Mouse (Mus musculus) megakaryocyte, embryonic 14.5 days (primary cell): ENCODE results near the gene Rpl19. TPM values are rescaled to one million over a fixed set of nuclear protein-coding genes. Genes with fewer than 3 reads are reported as not detected.

Experiments
- H3K27me3 ChIP-seq: replicated peaks from 2 replicates; pipeline ENCODE3; 2012; ENCODE audit warnings: inconsistent platforms
- H3K36me3 ChIP-seq: replicated peaks from 2 replicates; pipeline ENCODE3; 2012; ENCODE audit warnings: low read length, inconsistent platforms, mixed read lengths
- H3K4me1 ChIP-seq: 2 replicates; pipeline ENCODE4 v1.6.1; 2012; ENCODE audit warnings: inconsistent platforms
- H3K4me3 ChIP-seq: replicated peaks from 2 replicates; pipeline ENCODE3; 2012; ENCODE audit warnings: moderate library complexity, mild to moderate bottlenecking, inconsistent platforms
- H3K9me3 ChIP-seq: 2 replicates; pipeline ENCODE4 v1.6.1; 2012; ENCODE audit warnings: inconsistent platforms
- FLI1 ChIP-seq: IDR thresholded peaks from 2 replicates; pipeline ENCODE4 v1.6.1; 2012; ENCODE audit warnings: low read length, inconsistent platforms, mixed read lengths
- GATA1 ChIP-seq: IDR thresholded peaks from 3 replicates; pipeline ENCODE4 v1.6.1; 2012; ENCODE audit warnings: mixed read lengths, low read length, inconsistent platforms, borderline replicate concordance
- polyA plus RNA-seq: library from polyadenylated mRNA; stranded (reverse); fragments of >175 nt; gene quantifications from 2 replicates; pipeline ENCODE4 v1.2.3, GENCODE M21; 2012; ENCODE audit warnings: low replicate concordance; ENCODE audit not compliant: insufficient read depth

The Rpl19 gene
- polyA plus RNA-seq, 1 experiment = 2,598 TPM

DNA sequence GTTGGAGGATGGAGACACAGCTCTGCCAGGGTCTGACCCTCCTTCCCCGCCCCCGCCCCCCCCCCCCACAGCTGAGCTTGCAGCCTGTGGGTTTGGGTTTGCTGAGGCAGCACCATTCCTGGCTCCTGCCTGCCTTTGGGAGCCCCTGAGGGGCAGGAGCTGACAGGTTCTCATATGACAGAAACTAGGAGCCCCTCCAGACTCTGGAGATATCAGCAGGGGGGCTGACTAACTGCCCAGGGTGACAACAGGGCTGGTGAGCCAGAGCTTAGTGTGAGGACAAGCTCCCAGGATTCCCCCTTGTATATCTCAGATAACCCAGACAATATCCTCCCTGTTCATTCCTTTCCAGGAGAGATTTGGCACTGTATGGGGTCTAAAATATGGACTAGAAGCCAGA, 24.4 kb downstream of the Rpl19 start:
- Histone ChIP-seq H3K9me3 (no peaks in the 10 kb centered on the region), H3K36me3 (no peaks in the 10 kb centered on the region), H3K27me3 (peaks cover 92% of the 10 kb centered on the region), H3K4me3 (no peak overlapping the region), H3K4me1 (peaks cover 31% of the 10 kb centered on the region)
- TF ChIP-seq FLI1 (no peak), GATA1 (no peak)

DNA sequence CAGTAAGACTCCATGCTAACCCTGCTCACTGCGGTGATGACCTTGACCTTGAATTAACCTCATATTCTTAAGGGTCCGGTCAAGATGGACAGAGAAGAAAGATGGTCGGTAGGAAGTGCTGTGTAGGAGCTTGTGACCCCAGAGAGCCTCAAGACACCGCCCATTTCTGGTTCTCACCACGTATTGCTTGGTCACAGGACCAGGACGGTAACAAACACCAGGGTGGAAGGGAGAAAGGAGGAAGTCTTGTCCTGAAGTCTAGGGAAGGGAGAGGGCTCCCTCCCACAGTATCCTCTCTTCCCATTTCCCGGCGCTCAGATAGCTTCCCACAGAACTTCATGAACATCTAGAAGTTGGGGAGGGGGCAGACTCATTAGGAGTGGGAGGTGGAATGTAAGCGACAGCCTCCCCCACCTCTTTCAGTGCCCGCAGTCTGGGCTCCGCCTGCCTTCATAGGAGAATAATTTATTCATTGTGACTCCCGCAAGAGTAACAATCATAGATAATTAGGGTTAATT, 25.2 kb downstream of the Rpl19 start:
- H3K9me3 ChIP-seq = no peaks in the 10 kb centered on the region
- peaks cover 31% of the 10 kb centered on the region for H3K4me1 ChIP-seq
- TF ChIP-seq GATA1 = no peak
- TF ChIP-seq FLI1 = no peak
- H3K36me3 ChIP-seq = no peaks in the 10 kb centered on the region
- peak overlapping the region; percentile 82 for H3K4me3 ChIP-seq
- H3K27me3 ChIP-seq = peaks cover 90% of the 10 kb centered on the region

DNA sequence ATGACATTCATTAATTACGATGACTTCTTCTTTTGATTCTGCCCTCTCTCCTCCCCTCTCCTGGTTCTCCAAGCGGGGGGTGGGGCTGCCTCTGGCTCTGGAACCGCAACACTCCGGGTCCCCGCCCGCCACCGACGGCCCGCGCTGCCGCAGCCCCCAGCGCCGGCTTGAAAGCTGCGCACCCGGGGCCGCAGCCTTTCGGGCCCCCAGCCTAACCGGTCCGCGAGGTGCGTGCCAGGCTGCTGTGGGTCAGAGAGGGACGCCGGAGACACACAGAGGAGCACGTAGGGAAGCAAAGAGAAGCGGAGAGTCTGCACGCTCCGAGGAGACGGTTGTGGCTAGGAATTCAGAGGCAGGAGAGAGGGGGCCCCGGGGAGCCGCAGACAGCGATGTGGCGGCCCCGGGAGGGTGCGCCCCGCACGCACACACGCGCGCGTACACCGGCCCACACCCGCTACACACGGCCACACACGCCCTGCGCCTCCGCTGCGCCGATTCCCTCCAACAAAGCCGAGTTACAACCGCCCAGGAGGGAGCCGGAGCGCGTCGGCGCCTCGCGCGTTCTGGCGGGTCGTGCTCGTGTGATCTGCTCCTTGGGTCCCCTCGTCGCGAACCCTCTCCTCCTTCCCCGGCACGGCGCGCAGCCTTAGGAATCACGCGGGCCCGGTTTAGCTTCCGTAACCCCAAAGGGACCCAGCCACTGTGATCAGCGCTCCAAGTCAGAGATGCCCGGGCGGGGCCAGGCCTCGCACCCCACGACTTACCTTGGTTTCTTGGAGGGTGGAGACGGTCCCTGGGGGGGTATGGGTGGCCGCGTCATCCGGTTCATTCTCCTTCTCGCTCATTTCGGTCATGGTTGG, 25.8 kb downstream of the Rpl19 start:
- TF ChIP-seq GATA1 (no peak), FLI1 (no peak)
- Histone ChIP-seq H3K4me1 (peaks cover 32% of the 10 kb centered on the region), H3K27me3 (peaks cover 93% of the 10 kb centered on the region), H3K36me3 (no peaks in the 10 kb centered on the region), H3K9me3 (no peaks in the 10 kb centered on the region), H3K4me3 (peak overlapping the region; percentile 82)

DNA sequence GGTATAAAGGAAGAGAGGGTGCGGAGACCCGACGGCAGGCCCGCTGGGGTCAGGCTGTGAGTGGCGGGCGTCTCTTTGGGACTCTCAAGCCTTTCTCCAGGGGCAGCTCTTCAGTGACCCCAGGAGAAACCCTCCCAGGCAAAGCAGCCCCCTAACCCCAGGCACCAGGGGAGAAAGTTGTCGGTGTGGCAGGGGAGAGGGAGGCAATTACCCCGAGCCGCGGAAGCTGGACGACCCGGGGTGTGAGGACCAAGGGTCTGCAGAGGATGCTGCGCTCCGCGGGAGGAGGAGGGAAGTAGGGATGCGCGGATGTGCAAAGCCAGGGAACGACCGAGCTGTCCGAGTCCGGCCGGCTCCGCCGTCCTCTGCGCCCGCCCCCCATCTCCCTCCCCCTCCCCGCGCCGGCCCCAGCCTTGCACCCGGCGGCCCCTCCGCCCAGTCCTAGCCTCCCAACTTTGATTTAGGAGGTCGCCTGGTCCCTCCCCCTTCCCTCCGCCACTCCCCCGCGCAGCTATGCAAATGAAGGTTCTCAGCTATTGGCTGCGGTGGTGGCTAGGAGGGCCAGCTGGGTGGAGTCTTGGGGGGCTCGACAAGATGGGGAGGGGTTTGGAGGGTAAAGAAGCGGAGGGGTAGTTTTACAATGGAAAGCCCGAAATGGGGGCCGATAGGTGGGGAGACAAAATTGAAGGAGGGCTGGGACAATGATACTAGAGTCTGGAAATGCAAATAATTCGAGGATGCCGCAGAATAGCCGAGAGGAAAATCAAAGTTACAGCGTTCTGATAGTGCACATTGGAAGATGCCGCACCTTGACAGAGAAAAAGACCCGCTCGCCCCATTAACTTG, 26.7 kb downstream of the Rpl19 start, which contains the start of gene Stac2:
TSS of gene Stac2 (minus strand) at position 474 of the 846 bp plus-strand sequence.
- peaks cover 92% of the 10 kb centered on the region for H3K27me3 ChIP-seq
- H3K4me1 ChIP-seq = peaks cover 34% of the 10 kb centered on the region
- H3K9me3 ChIP-seq = no peaks in the 10 kb centered on the region
- TF ChIP-seq FLI1 (no peak), GATA1 (no peak)
- H3K36me3 ChIP-seq = no peaks in the 10 kb centered on the region
- H3K4me3 ChIP-seq = peak within 1 kb of the TSS; percentile 82

DNA sequence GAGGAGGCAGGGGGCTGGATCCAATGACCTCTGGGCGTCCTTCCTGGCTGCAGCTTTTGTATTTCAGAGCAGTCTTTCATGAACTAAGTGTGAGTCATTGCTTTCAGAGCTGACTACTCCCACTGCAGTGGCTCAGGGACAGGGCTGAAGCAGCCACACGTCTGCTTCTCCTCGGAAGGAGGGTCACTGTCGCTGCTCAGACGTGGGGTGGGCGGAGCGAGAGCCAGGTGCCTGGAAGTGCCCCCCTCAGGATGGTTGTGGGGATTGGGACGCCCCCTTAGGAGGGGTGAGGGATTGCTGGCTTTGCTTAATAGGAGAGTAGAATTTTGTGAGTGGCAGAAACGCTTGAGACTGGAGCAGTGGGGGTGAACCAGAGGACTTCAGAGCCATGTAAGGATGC, 31.0 kb downstream of the Rpl19 start:
- no peaks in the 10 kb centered on the region; the same call in 1 of the 2 replicates for H3K9me3 ChIP-seq
- peaks cover 14% of the 10 kb centered on the region for H3K4me1 ChIP-seq
- peaks cover 85% of the 10 kb centered on the region for H3K27me3 ChIP-seq
- no peaks in the 10 kb centered on the region for H3K36me3 ChIP-seq
- TF ChIP-seq FLI1 (no peak), GATA1 (no peak)
- peak overlapping the region; percentile 46 for H3K4me3 ChIP-seq

DNA sequence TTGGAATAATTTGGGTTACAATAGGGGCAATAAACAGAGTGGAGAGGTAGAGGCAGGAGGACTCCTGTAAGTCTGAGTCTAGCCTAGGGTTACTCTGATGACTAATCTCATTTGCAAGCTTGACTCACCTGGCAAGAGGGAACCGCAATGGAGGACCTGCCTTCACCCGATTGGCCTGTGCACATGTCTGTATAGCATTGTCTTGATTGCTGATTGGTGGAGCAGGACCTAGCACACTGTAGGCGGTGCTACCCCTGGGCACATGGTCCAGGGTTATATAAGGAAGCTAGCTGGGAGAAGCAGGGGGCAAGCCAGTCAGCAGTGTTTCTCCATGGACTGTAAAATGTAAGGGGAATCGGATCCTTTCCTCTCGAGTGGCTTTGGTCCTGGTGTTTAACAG, 31.5 kb downstream of the Rpl19 start:
- Histone ChIP-seq H3K9me3 (no peaks in the 10 kb centered on the region; the same call in 1 of the 2 replicates), H3K4me1 (peaks cover 9% of the 10 kb centered on the region), H3K4me3 (no peak overlapping the region), H3K27me3 (peaks cover 81% of the 10 kb centered on the region), H3K36me3 (no peaks in the 10 kb centered on the region)
- TF ChIP-seq FLI1 = no peak
- no peak for TF ChIP-seq GATA1

DNA sequence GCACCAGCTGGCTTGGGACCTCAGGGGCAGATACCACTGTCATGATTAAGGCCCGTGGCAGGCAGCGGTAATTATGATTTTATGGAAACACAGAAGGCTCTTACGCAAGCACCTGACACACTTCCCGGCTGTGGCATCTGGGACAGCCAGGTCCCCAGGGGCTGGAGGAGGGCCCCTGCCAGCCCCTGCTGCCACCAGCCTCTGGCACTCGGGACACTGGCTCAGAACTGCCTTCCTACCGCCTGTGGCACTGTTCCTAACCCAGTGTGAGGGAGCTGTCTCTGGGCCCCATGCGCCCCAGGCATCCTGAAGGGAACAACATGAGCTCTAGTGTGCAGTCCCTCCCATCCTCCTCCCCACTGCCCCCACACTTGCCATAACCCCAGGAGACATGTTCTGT, 33.2 kb downstream of the Rpl19 start:
- Histone ChIP-seq H3K27me3 (peaks cover 73% of the 10 kb centered on the region), H3K4me1 (peaks cover 3% of the 10 kb centered on the region; the same call in 1 of the 2 replicates), H3K4me3 (no peak overlapping the region), H3K36me3 (no peaks in the 10 kb centered on the region), H3K9me3 (no peaks in the 10 kb centered on the region; the same call in 1 of the 2 replicates)
- TF ChIP-seq FLI1 (no peak), GATA1 (no peak)

DNA sequence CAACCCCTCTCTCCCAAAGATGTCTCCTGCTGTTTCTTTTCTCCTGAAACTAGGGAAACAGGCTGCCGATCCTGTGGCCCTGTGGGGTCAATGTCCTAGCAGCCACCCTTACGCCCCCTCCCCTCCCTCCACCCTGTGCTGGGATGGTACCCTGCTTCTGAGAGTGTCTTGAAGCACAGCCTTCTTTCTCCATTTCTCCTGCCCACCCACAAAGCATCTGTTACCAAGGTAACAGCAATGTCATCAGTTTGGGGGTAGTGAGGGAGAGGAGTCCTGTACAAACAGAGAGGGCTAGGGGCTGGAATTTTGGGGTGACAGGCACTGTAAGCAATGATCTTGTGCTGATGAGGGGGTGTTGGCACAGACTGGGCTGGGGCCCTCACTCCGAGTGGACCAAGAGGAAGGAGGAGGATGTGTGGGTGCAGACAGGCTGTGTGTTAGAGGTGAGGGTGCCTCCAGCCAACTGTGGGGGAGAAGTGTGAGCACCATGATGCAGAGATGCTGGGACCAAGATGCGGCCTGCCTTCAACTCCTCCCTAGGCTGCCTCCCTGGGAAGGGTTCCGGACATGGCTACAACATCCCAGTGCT, 33.7 kb downstream of the Rpl19 start:
- Histone ChIP-seq H3K27me3 (peaks cover 73% of the 10 kb centered on the region), H3K36me3 (no peaks in the 10 kb centered on the region), H3K4me1 (peaks cover 3% of the 10 kb centered on the region; the same call in 1 of the 2 replicates), H3K4me3 (peak overlapping the region; percentile 23), H3K9me3 (no peaks in the 10 kb centered on the region; the same call in 1 of the 2 replicates)
- no peak for TF ChIP-seq FLI1
- no peak for TF ChIP-seq GATA1

DNA sequence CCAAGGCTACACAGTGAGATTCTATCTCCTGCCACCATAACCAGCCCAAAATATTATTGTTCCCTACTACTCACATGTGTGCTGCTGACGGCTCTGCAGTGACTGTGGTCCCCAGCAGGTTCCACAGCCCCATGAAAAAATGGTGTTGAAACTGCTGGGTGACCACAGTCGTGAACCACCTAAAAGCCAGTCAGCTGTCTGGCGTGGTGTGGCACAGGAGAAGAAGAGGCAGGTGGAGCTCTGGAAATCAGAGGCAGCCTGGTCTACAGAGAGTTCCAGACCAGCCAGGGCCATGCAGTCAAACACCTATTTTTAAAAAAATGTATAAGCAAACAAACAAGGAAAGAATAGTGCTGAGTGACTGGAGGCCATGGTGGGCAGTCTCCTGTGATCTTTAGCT, 34.9 kb downstream of the Rpl19 start:
- H3K4me1 ChIP-seq = peaks cover 3% of the 10 kb centered on the region; the same call in 1 of the 2 replicates
- no peak for TF ChIP-seq FLI1
- no peak for TF ChIP-seq GATA1

More for the DNA sequence above, 34.9 kb downstream of the Rpl19 start:
- no peak overlapping the region for H3K4me3 ChIP-seq
- peaks cover 3% of the 10 kb centered on the region; the same call in 1 of the 2 replicates for H3K9me3 ChIP-seq
- no peaks in the 10 kb centered on the region for H3K36me3 ChIP-seq
- H3K27me3 ChIP-seq = peaks cover 72% of the 10 kb centered on the region
